Mouse (Mus musculus): ENCODE measurements around the gene Ddx39b. TPM values are rescaled to one million over a fixed set of nuclear protein-coding genes. Genes with fewer than 3 reads are reported as not detected.

Gene Ddx39b
- total RNA-seq (2023) = 100 to 1,000 TPM; 432 to 439 TPM

DNA sequence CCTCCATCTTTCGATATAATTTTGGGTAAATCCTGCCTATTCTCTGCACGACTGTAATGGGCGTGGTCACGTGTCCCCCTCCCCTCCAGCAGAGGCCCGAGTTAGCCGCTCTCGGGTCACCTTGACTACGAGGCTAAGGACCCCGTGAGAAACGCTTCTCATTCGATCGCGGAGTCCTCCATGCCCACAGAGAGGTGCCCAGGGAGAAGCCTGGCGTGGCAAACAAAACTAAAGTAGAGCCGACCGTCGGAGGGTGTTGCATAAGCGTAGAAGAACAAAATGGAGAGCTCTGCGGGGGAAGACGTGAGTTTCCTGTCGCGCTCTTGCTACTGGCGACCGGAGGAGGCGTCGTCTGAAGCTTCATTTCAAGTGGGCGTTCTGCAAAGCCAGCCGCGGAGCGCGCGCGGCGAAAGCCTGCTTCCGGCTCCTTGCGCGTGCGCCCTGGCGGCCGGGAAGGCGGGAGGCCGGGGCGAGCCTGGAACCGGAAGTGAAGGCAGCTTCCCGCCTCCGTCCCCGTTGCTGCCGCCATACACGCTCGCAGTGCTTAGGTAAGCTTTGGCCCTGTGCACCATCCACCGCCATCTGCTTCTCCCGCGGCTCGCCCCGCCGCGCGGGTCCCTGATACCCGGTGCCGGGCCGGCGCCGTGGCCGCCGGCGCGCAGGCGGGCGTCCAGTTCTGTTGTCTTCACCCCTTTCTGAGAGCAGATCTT lies at the start of gene Ddx39b:
Gene Ddx39b, plus strand, starts transcription at position 442 of the 710 bp plus-strand sequence.

DNA sequence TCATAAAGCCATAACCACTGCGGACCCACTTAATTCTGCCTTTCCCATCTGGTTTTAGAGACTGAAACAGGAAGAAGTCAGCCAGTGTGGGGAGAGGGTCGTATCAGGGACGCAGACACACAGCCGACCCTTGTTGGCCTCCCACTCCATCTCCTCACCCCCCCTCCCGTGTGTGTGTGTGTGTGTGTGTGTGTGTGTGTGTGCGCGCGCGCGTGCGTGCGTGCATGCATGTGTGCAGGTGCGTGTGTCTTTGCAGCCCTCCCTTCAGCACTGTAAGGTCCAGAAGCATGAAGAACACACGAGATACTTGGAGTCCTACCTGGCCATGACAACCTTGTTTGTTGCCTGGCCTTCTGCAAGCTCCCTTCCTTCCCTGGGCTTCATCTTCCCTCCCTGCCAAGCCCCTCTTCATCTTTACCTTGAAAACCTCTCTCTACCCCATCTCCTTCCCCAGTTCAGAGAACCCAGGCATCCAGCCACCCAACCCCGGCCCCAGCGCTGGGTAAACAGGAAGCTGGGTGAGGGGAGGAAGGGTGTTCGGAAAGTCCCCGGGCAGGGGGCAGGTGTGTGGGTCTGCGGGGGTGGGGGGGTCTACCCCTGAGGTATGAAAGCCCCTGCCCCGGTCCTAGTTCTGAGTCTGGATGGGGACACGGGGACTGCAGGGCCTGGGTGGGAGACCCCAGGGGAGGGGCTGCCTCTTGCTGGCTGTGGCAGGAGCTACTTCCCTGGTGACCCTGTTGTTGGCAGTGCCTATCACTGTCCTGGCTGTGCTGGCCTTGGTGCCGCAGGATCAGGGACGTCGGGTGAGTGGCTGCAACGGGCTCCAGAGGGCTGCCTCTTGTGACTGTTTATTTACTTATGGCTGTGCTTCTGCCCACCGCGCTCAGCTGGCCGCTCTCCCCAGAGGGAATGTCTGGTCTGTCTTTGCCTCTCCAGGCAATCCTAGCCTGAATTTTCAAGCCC lies 47.4 kb upstream of the Ddx39b start, which contains the start of gene Ltb:
Gene Ltb, plus strand, starts transcription at position 559 of the 963 bp plus-strand sequence.

GRCm38 (mm10) chr17:35201787-35202186 lies 39.8 kb upstream of the Ddx39b start, which contains the start of gene Tnf:
Tnf (minus strand) TSS chr17:35202007.

GRCm38 (mm10) chr17:35204494-35205379 lies 36.8 kb upstream of the Ddx39b start, which contains the start of gene Lta:
Lta (minus strand) TSS chr17:35205351.

GRCm38 (mm10) chr17:35220156-35220952 lies 21.2 kb upstream of the Ddx39b start, which contains the start of gene Gm16181:
Gm16181 (plus strand) TSS chr17:35220834.

GRCm38 (mm10) chr17:35233114-35233980 lies 8.2 kb upstream of the Ddx39b start, which contains the start of gene Atp6v1g2:
Atp6v1g2 (plus strand) TSS chr17:35233660.

GRCm38 (mm10) chr17:35235614-35236389 lies 5.7 kb upstream of the Ddx39b start, which contains the start of gene Nfkbil1:
Nfkbil1 (minus strand) TSS chr17:35235792.

DNA sequence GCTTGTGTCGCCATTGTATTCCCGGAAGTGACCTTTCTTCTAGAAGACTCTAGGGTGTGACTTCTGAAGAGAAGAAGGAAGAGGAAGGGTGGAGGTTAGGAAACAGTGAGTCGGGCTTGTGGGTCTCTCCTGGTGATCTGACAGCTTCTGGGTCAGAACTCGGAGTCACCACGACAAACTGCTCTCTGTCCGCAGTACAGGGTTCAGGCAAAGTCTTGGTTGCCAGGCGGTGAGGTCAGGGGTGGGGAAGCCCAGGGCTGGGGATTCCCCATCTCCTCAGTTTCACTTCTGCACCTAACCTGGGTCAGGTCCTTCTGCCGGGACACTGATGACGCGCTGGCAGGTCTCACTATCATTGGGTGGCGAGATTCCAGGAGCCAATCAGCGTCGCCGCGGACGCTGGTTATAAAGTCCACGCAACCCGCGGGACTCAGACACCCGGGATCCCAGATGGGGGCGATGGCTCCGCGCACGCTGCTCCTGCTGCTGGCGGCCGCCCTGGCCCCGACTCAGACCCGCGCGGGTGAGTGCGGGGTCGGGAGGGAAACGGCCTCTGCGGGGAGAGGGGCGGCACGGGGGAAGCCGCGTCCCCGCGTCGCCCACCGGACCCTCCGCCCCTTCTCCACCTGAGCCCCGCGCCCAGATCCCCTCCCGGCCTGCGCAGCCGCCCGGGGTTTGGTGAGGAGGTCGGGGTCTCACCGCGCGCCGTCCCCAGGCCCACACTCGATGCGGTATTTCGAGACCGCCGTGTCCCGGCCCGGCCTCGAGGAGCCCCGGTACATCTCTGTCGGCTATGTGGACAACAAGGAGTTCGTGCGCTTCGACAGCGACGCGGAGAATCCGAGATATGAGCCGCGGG lies 21.3 kb downstream of the Ddx39b start, which contains the start of gene H2-D1:
Gene H2-D1, plus strand, starts transcription at position 67 of the 859 bp plus-strand sequence.

Other genes starting within 250 kb of the Ddx39b start
- gene Vars, start 240.8 kb upstream of the Ddx39b start, total RNA-seq (2023) = 100 to 1,000 TPM; 113 to 115 TPM
- gene Vwa7, start 225.2 kb upstream of the Ddx39b start, total RNA-seq (2023) = under 1 TPM; 0.47 to 0.52 TPM
- 1 to 10 TPM in 1 of 2 experiments, not detected in 1; 2.3 TPM for gene Sapcd1, start 213.7 kb upstream of the Ddx39b start, total RNA-seq (2023)
- 1 to 10 TPM; 2.0 to 3.3 TPM for gene Msh5, start 195.0 kb upstream of the Ddx39b start, total RNA-seq (2023)
- gene Clic1, start 191.8 kb upstream of the Ddx39b start, total RNA-seq (2023) = 100 to 1,000 TPM; 161 to 180 TPM
- 1 to 10 TPM in 1 of 2 experiments, under 1 TPM in 1; 0.86 to 4.1 TPM for gene Ddah2, start 182.7 kb upstream of the Ddx39b start, total RNA-seq (2023)
- not detected for gene Ly6g6c, start 176.4 kb upstream of the Ddx39b start, total RNA-seq (2023)
- gene Mpig6b, start 175.6 kb upstream of the Ddx39b start, total RNA-seq (2023) = not detected
- not detected for gene Ly6g6e, start 164.8 kb upstream of the Ddx39b start, total RNA-seq (2023)
- not detected for gene Ly6g6d, start 163.7 kb upstream of the Ddx39b start, total RNA-seq (2023)
- not detected for gene Ly6g6f, start 156.1 kb upstream of the Ddx39b start, total RNA-seq (2023)
- gene Abhd16a, start 152.5 kb upstream of the Ddx39b start, total RNA-seq (2023) = 10 to 100 TPM; 73.4 to 81.3 TPM
- gene Ly6g5c, start 133.5 kb upstream of the Ddx39b start, total RNA-seq (2023) = not detected
- 1 to 10 TPM; 2.7 to 5.4 TPM for gene Ly6g5b, start 126.3 kb upstream of the Ddx39b start, total RNA-seq (2023)
- gene Gpank1, start 120.3 kb upstream of the Ddx39b start, total RNA-seq (2023) = 10 to 100 TPM; 33.5 to 34.9 TPM
- 100 to 1,000 TPM; 152 to 162 TPM for gene Csnk2b, start 119.7 kb upstream of the Ddx39b start, total RNA-seq (2023)
- gene D17H6S53E, start 115.4 kb upstream of the Ddx39b start, total RNA-seq (2023) = 10 to 100 TPM; 26.0 to 26.8 TPM
- 1 to 10 TPM in 1 of 2 experiments, under 1 TPM in 1; 0.55 to 1.7 TPM for gene Apom, start 109.7 kb upstream of the Ddx39b start, total RNA-seq (2023)
- gene Bag6, start 106.6 kb upstream of the Ddx39b start, total RNA-seq (2023) = 100 to 1,000 TPM; 403 to 408 TPM
- 100 to 1,000 TPM; 299 to 313 TPM for gene Prrc2a, start 76.8 kb upstream of the Ddx39b start, total RNA-seq (2023)
- gene Aif1, start 65.7 kb upstream of the Ddx39b start, total RNA-seq (2023) = 1 to 10 TPM; 1.2 to 2.0 TPM
- 1 to 10 TPM; 4.5 to 8.7 TPM for gene Lst1, start 53.3 kb upstream of the Ddx39b start, total RNA-seq (2023)
- 100 to 1,000 TPM; 598 to 633 TPM for gene Ltb, start 47.3 kb upstream of the Ddx39b start, total RNA-seq (2023)
- gene Tnf, start 39.7 kb upstream of the Ddx39b start, total RNA-seq (2023) = 10 to 100 TPM; 17.7 to 18.6 TPM
- 10 to 100 TPM; 14.1 to 17.3 TPM for gene Lta, start 36.4 kb upstream of the Ddx39b start, total RNA-seq (2023)
- not detected for gene Gm16181, start 20.9 kb upstream of the Ddx39b start, total RNA-seq (2023)
- gene Atp6v1g2, start 8.1 kb upstream of the Ddx39b start, total RNA-seq (2023) = 1 to 10 TPM; 2.8 to 3.1 TPM
- gene Nfkbil1, start 6.0 kb upstream of the Ddx39b start, total RNA-seq (2023) = 10 to 100 TPM; 15.8 to 16.0 TPM
- gene H2-D1, start 21.0 kb downstream of the Ddx39b start, total RNA-seq (2023) = 1,000 to 10,000 TPM; 2,662 to 2,726 TPM
- gene H2-Q1, start 78.7 kb downstream of the Ddx39b start, total RNA-seq (2023) = 10 to 100 TPM; 17.9 to 23.8 TPM
- 10 to 100 TPM; 13.7 to 17.0 TPM for gene H2-Q2, start 100.5 kb downstream of the Ddx39b start, total RNA-seq (2023)
- gene H2-Q4, start 137.9 kb downstream of the Ddx39b start, total RNA-seq (2023) = 100 to 1,000 TPM; 534 to 564 TPM
- gene H2-Q6, start 183.1 kb downstream of the Ddx39b start, total RNA-seq (2023) = 100 to 1,000 TPM; 203 to 218 TPM
- gene H2-Q7, start 197.4 kb downstream of the Ddx39b start, total RNA-seq (2023) = 100 to 1,000 TPM; 546 to 576 TPM
- gene H2-Q10, start 228.3 kb downstream of the Ddx39b start, total RNA-seq (2023) = 10 to 100 TPM; 83.5 to 96.7 TPM